Mouse (Mus musculus) erythroid progenitor cell, adult 5-6 weeks (primary cell): ENCODE data around the gene Adrm1. TPM values are rescaled to one million over a fixed set of nuclear protein-coding genes. Genes with fewer than 3 reads are reported as not detected.
A peak's percentile ranks its signal among the peaks of the same experiment; 100 is the strongest.
"Not testable (repeated sequence)": the region's sequence is repeated elsewhere in the genome, so short reads cannot be mapped to it uniquely, and the experiment has no call there.

ENCODE experiments used
- ATAC-seq: replicated peaks from 2 replicates; pipeline ENCODE4 v1.8.0; 2016; ENCODE audit warnings: moderate number of reproducible peaks, mild to moderate bottlenecking, moderate TSS enrichment, inconsistent platforms; ENCODE audit not compliant: poor library complexity, low FRiP score, severe bottlenecking
- total RNA-seq, 2 experiments: library from RNA; stranded (forward) in 1 of 2; stranded (reverse) in 1 of 2; fragments of 150-400 nt in 1 of 2; fragments of 186-747, 209-891 nt in 1 of 2; gene quantifications; 2 replicates each; pipeline versions ENCODE4 v1.2.3 to v1.2.4; 2015 to 2017; ENCODE audit warnings: low replicate concordance in 2 of 2

Gene Adrm1
- 47.6 and 66.7 TPM in 2 replicates for total RNA-seq (2015; ENCODE audit: low replicate concordance)
- total RNA-seq (2017; ENCODE audit: low replicate concordance) = 24.1 and 32.6 TPM in 2 replicates

DNA sequence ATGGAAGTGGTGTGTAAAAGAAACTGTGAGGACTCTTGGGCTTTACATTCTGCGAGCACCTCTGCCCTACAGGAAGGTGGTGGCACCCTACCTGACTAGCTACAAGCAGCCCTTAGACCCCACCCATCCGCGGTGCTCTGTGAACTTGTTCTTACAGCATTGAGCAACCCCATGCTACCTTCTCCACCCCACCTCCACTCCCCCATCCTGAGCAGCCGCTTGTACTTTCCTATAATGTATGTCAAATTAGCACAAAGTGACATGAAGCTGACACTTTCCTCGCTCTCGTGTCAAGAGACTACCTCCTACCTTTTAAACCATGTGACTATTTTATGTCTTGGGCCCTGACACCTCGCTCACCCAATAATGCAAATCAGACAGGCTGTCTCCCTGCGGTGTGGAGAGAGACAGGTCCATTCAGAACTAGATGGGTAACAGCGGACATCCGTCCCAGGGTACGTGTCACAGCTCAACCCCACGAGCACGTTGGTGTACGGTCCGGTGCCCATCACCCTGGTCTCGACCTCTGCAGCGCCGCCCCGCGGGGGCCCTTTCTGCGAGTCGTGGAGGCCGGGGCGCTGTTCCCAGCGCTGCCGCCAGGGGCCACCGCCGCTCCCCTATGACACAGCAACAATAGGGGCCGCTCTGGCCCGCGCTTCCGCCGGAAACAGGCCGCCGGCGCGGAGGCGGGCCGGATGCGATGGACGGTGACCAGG, at the start of gene Adrm1:
TSS of gene Adrm1 (plus strand) at position 680 of the 716 bp plus-strand sequence.
- ATAC-seq = peak; percentile 94

DNA sequence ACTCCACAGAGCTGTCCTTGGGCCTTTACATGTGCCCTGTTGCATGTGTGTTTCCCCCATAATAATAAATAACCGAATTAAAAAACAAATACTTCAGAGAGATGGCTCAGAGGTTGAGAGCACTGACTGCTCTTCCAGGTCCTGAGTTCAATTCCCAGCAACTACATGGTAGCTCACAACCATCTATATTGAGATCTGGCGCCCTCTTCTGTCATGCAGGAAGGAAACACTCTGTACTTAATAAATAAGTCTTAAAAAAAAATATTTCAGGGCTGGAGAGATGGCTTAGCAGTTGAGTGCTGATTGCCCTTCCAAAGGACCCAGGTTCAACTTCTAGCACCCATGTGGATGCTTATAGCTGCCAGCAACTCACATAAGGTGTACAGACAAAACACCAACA, 47.1 kb upstream of the Adrm1 start:
- no peak for ATAC-seq

DNA sequence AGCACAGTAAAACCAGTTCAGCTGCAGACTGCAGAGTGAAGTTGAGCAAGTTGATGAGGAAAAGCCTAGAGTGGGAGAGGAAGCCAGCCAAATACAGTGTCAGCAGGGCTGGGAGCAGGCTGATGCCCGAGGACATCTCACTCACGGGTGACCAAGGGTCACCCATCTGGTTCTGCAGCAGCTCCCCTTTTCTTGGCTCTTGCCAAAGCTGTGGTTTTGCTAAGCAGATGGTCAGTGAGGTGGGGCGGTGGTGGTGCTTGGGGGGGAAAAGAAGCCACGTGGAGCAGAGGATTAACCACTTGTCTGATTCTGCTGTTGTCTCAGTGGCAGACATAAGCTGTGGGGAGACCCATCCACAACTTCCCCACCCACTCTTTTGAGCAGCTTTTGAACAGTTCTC, 45.1 kb upstream of the Adrm1 start:
- no peak for ATAC-seq

DNA sequence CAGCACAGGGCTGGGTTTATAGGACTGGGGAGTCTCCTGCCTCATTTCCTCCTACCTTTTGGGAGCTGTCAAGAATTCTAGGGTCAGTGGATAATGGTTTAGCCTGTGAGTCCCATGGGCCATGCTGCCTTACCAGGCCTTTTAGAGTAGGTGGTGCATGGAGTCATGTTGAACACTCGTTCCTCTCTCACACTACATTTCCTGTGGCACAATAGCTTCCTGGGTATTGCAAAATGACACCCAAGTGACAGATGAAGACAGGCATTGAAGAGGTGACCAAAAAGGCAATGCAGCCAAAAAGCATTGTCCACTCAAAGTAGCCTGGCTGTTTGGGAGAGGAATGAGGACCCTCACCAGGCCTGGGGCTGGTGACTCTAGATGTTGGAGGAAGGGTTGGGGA, 43.6 kb upstream of the Adrm1 start:
- ATAC-seq = no peak

DNA sequence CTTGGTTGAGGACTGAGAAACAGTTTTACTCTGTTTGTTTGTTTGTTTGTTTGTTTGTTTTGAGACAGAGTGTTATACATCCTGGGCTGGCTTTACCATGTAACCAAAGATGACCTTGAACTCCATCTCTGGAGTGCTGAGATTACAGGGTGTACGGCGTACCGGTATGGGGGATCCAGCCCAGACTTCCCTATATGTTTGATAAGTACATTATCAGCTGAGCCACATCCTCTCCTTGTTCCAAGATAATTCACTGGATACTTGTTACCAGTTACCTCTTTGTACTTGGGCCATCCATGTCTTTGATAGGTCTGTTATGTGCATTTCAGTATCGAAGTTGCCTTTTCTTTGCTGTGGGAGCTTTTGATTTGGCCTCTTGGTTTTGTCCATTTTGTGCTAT, 38.1 kb upstream of the Adrm1 start:
- no peak for ATAC-seq

DNA sequence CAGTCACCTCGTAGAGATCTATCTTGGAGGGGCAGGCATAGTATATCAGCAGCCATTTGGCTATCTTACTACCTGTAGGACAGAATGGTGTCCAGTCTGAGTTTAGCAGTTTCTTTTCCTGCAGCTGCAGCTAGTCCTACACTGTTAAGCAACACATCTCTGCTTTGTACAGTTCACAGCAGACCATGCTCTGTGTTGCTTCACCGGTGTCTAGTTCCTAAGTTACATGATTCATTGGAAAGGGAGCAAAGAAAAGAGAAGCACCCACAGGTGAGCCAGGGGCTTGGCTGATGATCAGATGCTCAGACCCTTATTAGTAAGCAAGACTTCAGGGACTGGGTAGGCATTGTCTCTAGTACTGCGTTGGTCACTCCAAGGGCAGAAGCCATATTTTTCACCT, 37.4 kb upstream of the Adrm1 start:
- no peak for ATAC-seq

DNA sequence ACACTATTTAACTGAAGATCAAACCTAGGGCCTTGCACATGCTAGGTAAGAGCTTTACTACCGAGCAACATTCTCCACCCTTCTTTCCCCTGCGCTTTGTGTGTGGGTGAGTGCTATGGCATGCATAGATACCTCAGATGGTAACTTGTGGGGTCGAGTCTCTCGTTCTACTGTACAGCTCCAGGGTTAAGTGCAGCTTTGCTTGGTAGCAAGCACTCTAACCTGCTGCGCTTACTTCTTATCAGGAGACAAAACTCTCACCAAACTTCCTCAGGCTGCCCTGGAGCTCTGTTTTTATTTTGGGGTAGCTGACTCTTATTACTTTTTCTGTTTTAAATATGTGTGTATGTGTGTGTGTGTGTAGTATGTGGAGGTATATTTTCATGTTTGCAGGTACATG, 35.9 kb upstream of the Adrm1 start:
- ATAC-seq = no peak

DNA sequence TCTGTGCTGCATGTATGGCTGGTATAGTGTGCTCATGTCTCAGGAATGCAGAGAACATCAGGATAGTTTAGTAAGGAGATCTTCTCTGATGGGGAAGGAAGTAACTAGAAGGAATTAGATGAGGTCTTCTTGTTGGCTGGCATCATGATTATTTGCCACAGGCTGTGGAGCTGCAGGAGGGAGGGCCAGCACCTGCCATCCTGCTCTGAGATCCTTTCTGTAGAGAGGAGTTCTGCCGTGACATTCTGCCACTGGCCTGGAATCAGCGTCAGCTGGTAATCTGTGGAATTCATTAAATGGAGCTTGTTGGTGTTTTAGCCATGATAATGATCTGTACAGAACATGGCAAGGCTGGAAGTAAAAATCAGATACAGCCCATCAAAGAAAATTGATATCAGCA, 25.2 kb upstream of the Adrm1 start:
- no peak for ATAC-seq

DNA sequence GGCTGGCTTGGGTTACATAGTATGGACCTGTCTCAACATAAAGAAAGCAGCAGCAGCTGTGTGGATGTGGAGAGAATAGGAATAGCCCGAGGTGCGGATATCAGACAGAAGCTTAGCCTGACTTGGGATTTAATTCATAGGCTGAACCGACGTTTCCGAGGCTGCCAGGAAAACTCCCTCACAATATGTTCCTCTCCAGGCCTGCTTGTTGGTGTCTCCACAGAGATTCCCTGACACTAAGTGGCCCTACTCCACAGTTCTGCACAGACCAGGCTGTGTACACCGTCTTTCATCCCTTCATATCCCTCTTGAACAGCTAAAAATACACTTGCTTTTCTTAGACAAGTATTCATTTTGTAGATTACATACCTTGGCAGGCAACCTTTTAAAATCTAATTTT, 23.9 kb upstream of the Adrm1 start:
- ATAC-seq = no peak

DNA sequence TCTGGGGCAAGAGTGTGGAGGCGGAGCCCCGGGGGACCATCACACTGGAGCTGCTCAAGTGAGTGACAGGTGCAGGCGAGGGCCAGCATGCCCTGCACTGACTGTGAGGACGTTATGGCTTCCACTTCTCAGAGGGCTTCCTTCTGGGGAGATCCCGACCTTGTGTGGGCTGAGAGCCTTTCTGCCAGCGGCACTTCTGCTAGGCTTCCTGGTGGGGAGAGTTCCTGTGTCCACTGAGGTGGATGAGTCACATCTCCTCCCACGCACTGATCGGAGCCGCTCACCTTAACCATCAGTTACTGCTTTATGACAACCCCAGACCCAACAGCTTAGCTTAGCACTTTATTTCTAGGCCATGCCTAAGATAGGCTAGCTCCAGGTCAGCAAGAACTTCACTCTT, 22.7 kb upstream of the Adrm1 start:
- no peak for ATAC-seq

DNA sequence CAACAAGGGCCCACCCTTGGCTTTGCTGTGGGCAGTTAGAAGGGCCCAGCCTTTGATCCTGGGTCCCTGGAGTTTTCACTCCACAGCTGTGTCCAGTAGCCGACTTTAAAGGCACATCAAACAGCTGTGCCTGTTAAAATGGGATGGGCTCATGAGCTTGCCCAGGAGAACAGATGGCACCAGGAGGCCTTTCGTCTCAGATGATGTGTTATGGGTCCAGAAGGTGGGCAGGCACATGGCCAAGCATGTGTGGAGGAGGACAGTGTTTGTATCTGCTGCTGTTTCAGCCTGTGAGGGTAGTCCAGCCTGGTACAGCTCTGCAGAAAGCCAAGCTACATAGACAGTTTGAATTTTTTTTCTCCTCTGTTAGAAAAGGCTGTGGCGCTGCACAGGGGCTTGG, 16.5 kb upstream of the Adrm1 start:
- ATAC-seq = no peak

DNA sequence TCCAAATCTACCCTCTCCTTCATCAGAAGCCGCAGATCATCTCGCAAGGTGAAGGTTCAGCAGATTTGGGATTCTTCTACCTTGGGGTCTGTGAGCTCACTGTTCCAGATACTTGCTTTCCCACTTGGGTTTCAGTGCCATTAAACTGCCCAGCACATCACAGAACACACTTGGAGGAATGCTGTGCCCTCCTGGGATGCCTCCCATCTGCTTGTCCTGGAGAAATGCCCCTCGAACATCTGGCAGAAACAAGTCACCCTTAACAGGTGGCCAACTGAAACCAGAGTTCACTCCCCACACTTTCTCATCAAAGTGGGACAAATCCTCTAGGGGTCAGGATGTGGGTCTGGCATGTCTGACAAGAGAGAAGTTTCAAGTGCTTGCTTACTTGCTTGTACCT, 12.7 kb upstream of the Adrm1 start:
- ATAC-seq = no peak

DNA sequence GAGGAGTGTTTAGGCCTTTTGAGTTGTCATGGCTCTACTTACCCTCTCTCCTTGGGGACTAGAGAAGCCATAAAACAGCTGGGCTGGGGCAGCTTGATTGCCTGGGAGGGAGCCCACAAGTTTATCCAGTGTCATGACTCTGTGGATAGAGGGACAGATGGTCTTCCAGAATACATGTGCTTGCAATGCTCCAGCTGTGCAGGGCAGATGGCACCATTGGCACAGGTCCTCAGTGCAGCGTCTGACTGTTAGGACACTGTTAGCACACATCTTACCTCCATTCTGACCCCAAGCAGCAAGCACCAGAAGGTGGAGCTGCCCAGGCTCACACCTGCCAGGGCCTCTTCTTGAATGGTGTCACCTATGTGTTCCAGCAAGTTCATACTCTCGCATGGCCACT, 5.4 kb upstream of the Adrm1 start:
- no peak for ATAC-seq

DNA sequence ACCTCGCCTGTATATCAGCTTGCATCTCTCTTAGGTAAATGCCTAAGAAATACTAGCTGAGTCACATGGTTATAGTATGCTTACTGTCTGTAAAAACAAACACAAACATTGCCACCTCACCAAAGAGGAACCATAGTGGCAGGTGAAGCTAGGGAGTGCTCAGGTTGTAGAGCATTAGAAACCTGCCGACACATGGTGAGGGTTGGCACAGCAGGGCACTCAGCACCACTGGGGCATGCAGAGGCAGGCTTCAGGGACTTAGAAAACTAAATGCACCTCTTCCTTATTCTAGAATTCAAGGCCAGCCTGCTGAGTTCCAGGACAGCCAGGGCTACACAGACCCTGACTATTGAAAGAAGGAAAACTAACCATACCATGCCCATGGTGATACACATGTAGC, 4.4 kb upstream of the Adrm1 start:
- no peak for ATAC-seq

DNA sequence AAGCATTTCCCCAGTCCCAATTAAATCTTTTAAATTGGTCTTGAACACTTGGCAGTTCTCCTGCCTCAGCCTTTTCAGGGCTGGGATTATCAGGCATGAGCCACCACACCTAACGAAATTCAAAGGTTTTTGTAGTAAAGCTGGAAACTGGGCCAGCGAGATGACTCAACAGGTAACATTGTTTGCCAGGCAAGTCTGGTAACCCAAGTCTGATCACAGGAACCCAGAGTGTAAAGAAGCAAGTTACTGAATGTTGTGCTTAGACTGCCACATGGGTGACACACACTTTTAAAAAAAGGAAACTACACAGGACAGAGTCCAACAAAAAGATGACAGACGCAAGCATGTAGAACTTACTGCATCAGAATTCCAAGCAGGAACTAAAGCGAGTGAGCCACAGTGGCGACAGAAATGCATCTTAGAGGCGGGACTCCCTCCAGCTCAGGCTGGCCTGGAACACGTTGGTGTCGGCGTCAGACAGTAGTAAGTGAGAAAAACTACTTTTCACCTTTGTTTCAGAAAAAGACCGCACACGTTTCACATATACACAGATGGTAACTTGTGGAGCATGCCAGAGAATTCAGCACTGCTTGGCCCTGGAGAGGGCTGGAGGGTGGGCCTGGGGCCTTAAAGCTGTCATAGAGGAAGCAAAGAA, 1.0 kb upstream of the Adrm1 start:
- no peak for ATAC-seq

DNA sequence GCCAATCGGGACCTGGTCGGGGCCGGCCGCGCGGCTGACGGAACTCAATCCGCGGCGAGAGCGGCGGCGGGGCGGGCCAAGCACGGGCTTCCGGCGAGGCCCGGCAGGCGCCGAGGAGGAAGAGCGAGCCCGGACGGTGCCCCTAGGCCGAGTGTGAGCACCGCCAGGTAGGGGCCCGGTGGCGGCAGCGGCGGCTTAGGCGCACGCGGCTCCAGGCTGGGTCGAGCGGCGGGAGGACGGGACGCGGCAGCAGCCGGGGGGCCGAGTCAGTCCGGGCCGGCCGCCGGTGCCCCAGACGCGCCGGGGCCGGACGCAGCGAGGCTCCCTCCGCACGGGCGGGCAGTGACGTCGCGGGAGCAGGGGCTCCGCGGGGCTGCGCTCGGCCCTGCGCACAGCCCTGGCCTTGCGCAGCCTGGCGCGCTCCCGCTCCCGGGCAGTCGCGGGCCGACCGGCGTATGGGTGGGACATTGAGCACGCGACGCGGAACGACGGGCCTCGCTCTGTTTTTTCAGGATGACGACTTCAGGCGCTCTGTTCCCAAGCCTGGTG, 311 bp downstream of the Adrm1 start:
- ATAC-seq = peak; percentile 51

DNA sequence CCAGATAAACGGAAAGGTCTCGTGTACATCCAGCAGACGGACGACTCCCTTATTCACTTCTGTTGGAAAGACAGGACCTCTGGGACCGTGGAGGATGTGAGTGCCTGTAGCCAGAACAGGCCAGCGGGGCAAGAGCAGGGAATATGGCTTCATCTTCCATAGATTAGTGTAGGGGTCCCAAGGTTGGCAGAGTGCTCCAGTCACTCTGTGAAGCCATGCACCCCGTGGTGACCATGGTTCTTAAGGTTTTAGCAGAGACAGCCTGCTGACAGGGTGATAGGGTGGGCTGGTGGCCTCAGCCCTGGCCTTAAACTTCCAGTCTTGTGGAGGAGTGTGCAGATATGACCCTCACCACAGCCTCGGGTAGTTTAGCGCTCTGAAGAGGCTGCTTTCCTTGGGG, 867 bp downstream of the Adrm1 start:
- no peak for ATAC-seq

DNA sequence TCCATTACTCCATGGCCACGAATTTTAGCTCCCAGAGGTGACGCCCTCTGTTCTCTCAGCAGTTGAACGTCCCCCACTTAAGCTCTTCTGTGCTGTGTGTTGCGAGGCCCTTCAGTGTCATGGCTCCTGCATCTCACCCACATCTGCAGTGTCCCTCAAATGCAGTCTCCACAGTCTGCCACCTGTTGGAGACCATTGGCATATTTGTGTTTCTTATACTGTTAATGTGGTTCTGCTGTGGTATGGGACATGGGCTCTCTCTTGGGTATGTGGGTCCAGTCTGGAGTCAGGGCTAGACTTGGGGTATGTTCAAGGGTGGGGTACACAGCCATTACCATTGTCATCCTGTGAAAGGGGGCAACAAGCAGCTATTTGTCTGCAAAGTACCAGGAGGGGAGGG, 1.9 kb downstream of the Adrm1 start:
- ATAC-seq = no peak

DNA sequence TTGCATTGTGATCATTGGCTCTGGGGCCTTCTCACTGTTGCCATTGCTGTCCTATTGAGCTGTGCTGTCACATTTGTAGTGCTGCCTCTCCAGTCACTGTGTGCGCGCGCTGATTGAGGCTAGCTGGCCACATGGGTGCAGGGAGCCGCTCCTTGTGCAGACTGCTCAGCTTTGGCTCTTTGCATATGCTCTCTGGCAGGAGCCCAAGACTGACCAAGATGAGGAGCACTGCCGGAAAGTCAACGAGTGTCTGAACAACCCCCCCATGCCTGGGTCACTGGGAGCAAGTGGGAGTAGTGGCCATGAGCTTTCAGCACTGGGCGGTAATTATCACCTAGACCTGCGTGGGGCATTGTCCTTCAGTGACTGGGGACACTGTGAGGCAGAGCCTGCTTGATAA, 2.4 kb downstream of the Adrm1 start:
- not testable (repeated sequence) for ATAC-seq

DNA sequence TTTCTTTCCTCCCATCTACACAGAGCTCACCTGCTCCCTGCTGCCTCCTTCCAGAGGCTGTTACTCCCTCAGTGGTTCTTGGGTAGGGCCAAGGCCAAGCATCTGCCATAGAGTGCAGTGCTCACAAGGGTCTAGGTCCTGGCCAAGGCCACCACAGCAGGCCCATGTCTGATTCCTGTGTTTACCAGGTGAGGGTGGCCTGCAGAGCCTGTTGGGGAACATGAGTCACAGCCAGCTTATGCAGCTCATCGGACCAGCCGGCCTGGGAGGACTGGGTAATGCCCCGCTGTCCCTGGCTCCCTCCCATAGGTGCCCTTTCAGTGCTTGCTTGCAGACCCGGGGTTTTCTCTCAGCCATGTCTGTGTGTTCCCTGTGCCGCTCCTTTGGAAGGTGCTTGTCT, 2.8 kb downstream of the Adrm1 start:
- no peak for ATAC-seq

DNA sequence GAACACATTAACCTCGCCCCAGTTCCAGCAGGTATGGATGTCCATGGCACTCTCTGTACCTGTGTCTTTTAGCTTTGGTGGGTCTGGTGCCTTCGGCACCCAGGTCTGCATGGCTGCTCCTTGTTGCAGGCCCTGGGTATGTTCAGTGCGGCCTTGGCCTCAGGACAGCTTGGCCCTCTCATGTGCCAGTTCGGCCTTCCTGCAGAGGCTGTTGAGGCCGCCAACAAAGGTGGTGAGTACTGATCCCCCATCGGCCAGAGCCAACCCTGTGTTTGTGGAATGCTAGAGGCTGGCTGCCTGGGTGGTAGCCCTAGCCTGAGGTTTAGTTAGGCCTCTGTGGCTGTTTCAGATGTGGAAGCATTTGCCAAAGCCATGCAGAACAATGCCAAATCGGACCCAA, 4.4 kb downstream of the Adrm1 start:
- no peak for ATAC-seq
